Mouse (Mus musculus) forebrain, embryonic 13.5 days (tissue): ENCODE results near the gene Rgs19. TPM values are rescaled to one million over a fixed set of nuclear protein-coding genes. Genes with fewer than 3 reads are reported as not detected.

Source experiments
- ATAC-seq: fragments of 200-750 bp; cut with Nextera tagmentation; 2 replicates; pipeline ENCODE4 v1.8.0; 2017
- H3K27ac ChIP-seq: fragments of 300-500 bp; sonication (generic); 2 replicates; pipeline ENCODE4 v1.5.1; 2015; ENCODE audit warnings: inconsistent platforms, mild to moderate bottlenecking, moderate library complexity
- H3K27me3 ChIP-seq: fragments of 300-500 bp; sonication (generic); 2 replicates; pipeline ENCODE4 v1.6.1; 2015; ENCODE audit warnings: mild to moderate bottlenecking, inconsistent platforms
- H3K36me3 ChIP-seq: fragments of 300-500 bp; sonication (generic); 2 replicates; pipeline ENCODE4 v1.6.1; 2015; ENCODE audit warnings: mild to moderate bottlenecking, inconsistent platforms; ENCODE audit not compliant: poor library complexity, severe bottlenecking
- H3K4me1 ChIP-seq: fragments of 300-500 bp; sonication (generic); 2 replicates; pipeline ENCODE4 v1.6.1; 2015; ENCODE audit warnings: inconsistent platforms
- H3K4me2 ChIP-seq: fragments of 300-500 bp; sonication (generic); 2 replicates; pipeline ENCODE4 v1.6.1; 2015; ENCODE audit warnings: inconsistent platforms, mild to moderate bottlenecking, moderate library complexity
- H3K4me3 ChIP-seq: fragments of 300-500 bp; sonication (generic); 2 replicates; pipeline ENCODE4 v1.5.1; 2015; ENCODE audit warnings: mild to moderate bottlenecking, inconsistent platforms
- H3K9ac ChIP-seq: fragments of 300-500 bp; sonication (generic); 2 replicates; pipeline ENCODE4 v1.6.1; 2015; ENCODE audit warnings: mild to moderate bottlenecking, inconsistent platforms
- H3K9me3 ChIP-seq: fragments of 300-500 bp; sonication (generic); replicated peaks from 2 replicates; pipeline ENCODE4 v1.6.1; 2016; ENCODE audit warnings: inconsistent platforms
- WGBS: fragments of 180-500 bp; shearing (Covaris S2); methylation state at CpG from one replicate; pipeline ENCODE4 v1.1.7; 2015; 5-methylcytosine and 5-hydroxymethylcytosine counted together
- polyA plus RNA-seq: library from polyadenylated mRNA; unstranded; fragments of >200 nt; fragmentation: Nextera tagmentation; extraction: Ambion mirVana; gene quantifications from 2 replicates; pipeline ENCODE4 v1.2.1, GENCODE M21; 2015

Rgs19 gene
- polyA plus RNA-seq, 1 experiment from 2014 or later: 45.3 TPM

DNA sequence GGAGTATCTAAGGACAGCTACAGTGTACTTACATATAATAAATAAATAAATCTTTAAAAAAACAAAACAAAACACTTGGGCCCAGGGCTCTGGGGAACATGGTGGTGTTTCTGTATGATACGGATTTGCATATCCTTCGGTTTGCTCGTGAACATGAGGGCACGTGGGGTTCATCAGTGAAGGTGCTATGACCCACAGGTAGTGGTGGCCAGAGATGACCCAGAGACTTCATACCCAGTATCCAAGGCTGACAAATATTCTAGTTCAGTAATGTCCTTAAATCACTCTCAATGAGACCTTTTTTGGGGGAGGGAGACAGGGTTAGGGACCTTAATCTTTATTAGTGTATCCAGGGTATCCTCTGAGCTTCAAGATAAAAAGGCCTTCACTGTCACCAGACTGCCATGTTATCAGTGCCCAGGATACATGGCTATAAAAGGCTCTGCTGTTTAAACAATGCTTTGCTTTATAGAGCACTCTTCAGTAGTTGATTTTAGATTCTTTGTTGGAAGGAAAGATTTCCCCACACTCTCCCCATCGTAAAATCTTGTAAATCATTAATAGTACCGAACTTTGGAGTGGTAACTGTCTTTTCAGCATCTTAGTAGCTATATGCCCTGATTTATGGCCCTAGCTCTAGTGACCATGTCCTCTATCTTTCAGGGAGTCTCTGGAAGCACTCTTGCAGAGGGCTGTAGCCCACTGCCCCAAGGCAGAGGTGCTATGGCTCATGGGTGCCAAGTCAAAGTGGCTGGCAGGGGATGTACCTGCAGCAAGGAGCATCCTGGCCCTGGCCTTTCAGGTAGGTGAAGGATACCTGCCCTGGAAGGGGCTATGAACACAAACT lies 46.9 kb downstream of the Rgs19 start:
- H3K9me3 ChIP-seq: no peaks in the 10 kb centered on the region
- H3K4me1 ChIP-seq: no peaks in the 10 kb centered on the region
- no peak overlapping the region for H3K4me2 ChIP-seq
- H3K9ac ChIP-seq: no peak overlapping the region
- peaks cover 91% of the 10 kb centered on the region for H3K36me3 ChIP-seq
- WGBS: 93% methylated on average over 6 of the region's 6 CpGs
- H3K27me3 ChIP-seq: no peaks in the 10 kb centered on the region
- H3K27ac ChIP-seq: no peak overlapping the region
- no peak overlapping the region for H3K4me3 ChIP-seq
- no peak for ATAC-seq

DNA sequence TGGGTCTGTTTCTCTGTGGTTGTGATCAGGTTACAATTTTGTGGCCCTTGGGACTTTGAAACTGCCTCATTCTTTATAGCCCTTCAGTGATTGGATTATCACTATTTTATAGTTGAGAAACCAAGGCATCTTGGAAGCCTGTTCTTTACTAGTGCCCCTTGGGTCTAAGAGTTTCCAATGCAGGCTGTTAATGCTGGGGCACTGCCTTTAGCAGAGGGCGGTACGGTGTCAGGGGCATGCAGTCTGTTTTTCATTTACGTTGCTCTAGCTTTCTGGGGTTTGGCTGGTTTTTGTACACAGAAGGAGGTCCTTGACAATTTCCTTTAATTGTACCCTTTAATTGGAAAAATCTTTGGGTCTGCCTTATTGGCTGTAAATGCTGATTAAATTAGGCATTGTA lies 48.1 kb downstream of the Rgs19 start:
- Histone ChIP-seq H3K4me1 (no peaks in the 10 kb centered on the region), H3K36me3 (peaks cover 91% of the 10 kb centered on the region), H3K9me3 (no peaks in the 10 kb centered on the region), H3K9ac (no peak overlapping the region), H3K27ac (no peak overlapping the region), H3K4me3 (no peak overlapping the region), H3K4me2 (no peak overlapping the region), H3K27me3 (no peaks in the 10 kb centered on the region)
- 90% methylated on average over 3 of the region's 3 CpGs for WGBS
- no peak for ATAC-seq

DNA sequence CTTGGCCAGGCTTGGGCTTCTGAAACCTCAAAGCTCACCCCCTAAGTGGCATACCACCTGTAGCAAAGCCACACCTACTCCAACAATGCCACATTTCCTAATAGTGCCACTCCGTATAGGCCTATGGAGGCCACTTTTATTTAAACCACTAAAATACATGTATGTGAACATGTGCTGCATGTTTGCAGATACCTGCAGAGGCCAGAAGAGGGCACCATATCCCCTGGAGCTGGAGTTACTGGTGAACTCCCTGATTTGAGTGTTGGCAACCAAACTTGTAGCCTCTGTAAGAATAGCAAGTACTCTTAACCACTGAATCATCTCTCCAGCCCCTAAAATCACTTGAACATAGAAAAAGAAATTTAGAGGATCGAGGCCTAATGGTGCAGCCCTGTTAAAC lies 49.4 kb downstream of the Rgs19 start:
- H3K36me3 ChIP-seq: peaks cover 88% of the 10 kb centered on the region
- H3K27ac ChIP-seq: no peak overlapping the region
- no peak overlapping the region for H3K4me2 ChIP-seq
- 89% methylated on average over 2 of the region's 2 CpGs for WGBS
- no peaks in the 10 kb centered on the region for H3K9me3 ChIP-seq
- H3K9ac ChIP-seq: no peak overlapping the region
- no peaks in the 10 kb centered on the region for H3K27me3 ChIP-seq
- H3K4me3 ChIP-seq: no peak overlapping the region
- no peak for ATAC-seq
- H3K4me1 ChIP-seq: no peaks in the 10 kb centered on the region

Other genes starting within 250 kb of the Rgs19 start
- 10.2 and 12.8 TPM in 2 replicates for gene Zbtb46, start 234.6 kb downstream of the Rgs19 start, polyA plus RNA-seq
- gene Abhd16b, start 200.8 kb downstream of the Rgs19 start, polyA plus RNA-seq: 0.16 TPM in 1 of 2 replicates, not detected in the other
- gene Tpd52l2, start 196.8 kb downstream of the Rgs19 start, polyA plus RNA-seq: 133 and 138 TPM in 2 replicates
- 140 and 165 TPM in 2 replicates for gene Dnajc5, start 173.5 kb downstream of the Rgs19 start, polyA plus RNA-seq
- gene Uckl1, start 109.1 kb downstream of the Rgs19 start, polyA plus RNA-seq: 54.6 and 58.1 TPM in 2 replicates
- gene Prpf6, start 102.1 kb downstream of the Rgs19 start, polyA plus RNA-seq: 67.9 and 74.9 TPM in 2 replicates
- gene Zfp512b, start 101.2 kb downstream of the Rgs19 start, polyA plus RNA-seq: 49.7 and 56.4 TPM in 2 replicates
- gene Samd10, start 94.8 kb downstream of the Rgs19 start, polyA plus RNA-seq: 88.7 and 105 TPM in 2 replicates
- 0.23 TPM in 1 of 2 replicates, not detected in the other for gene Gm29797, start 36.9 kb downstream of the Rgs19 start, polyA plus RNA-seq
- gene Sox18, start 22.3 kb downstream of the Rgs19 start, polyA plus RNA-seq: 11.6 and 13.0 TPM in 2 replicates
- gene Tcea2, start 13.7 kb downstream of the Rgs19 start, polyA plus RNA-seq: 31.0 and 35.9 TPM in 2 replicates
- not detected in 2 replicates for gene Lkaaear1, start 4.5 kb upstream of the Rgs19 start, polyA plus RNA-seq
- gene Oprl1, start 21.0 kb upstream of the Rgs19 start, polyA plus RNA-seq: 33.5 and 48.2 TPM in 2 replicates
- gene Myt1, start 69.4 kb upstream of the Rgs19 start, polyA plus RNA-seq: 39.9 and 40.9 TPM in 2 replicates
- 36.2 and 36.8 TPM in 2 replicates for gene Pcmtd2, start 143.9 kb upstream of the Rgs19 start, polyA plus RNA-seq
- 113 and 117 TPM in 2 replicates for gene Polr3k, start 170.4 kb upstream of the Rgs19 start, polyA plus RNA-seq